Mouse (Mus musculus): Measurements from ENCODE around the gene Vps13d. TPM values are rescaled to one million over a fixed set of nuclear protein-coding genes. Genes with fewer than 3 reads are reported as not detected.
A peak's percentile ranks its signal among the peaks of the same experiment; 100 is the strongest.

Gene Vps13d
- polyA plus RNA-seq, 1 experiment from 2014 or later: 10.1 TPM

- Histone ChIP-seq H3K36me3 (replicated peaks; ENCODE audit: control insufficient read depth, insufficient read depth, low read depth, low read length) (no peaks in the 10 kb centered on the region), H3K9ac (replicated peaks; ENCODE audit: low read length) (no peak overlapping the region), H3K4me1 (ENCODE audit: control insufficient read depth, insufficient read depth, low read length) (0 out of 2 replicates have a peak, but pooled peaks cover 3% of the 10 kb centered on the region), H3K27ac (replicated peaks; ENCODE audit: low read depth, low read length) (no peak overlapping the region), H3K4me3 (ENCODE audit: low read depth, low read length) (no peak overlapping the region), H3K27me3 (ENCODE audit: control insufficient read depth, insufficient read depth, low read length) (no peaks in the 10 kb centered on the region), H3K9me3 (replicated peaks; ENCODE audit: control insufficient read depth, low read length) (no peaks in the 10 kb centered on the region), H3K4me2 (ENCODE audit: low read depth, low read length) (no peak overlapping the region)
- ATAC-seq (replicated peaks; ENCODE audit: insufficient number of reproducible peaks, low FRiP score, low TSS enrichment, low read depth): no peak
- DNase-seq (ENCODE audit: low spot score): no peak
- 55% methylated on average over 3 of the region's 3 CpGs for whole genome bisulfite sequencing
Observed at GRCm38 (mm10) chr4:144950327-144950711, 244.5 kb downstream of the Vps13d start.

DNA sequence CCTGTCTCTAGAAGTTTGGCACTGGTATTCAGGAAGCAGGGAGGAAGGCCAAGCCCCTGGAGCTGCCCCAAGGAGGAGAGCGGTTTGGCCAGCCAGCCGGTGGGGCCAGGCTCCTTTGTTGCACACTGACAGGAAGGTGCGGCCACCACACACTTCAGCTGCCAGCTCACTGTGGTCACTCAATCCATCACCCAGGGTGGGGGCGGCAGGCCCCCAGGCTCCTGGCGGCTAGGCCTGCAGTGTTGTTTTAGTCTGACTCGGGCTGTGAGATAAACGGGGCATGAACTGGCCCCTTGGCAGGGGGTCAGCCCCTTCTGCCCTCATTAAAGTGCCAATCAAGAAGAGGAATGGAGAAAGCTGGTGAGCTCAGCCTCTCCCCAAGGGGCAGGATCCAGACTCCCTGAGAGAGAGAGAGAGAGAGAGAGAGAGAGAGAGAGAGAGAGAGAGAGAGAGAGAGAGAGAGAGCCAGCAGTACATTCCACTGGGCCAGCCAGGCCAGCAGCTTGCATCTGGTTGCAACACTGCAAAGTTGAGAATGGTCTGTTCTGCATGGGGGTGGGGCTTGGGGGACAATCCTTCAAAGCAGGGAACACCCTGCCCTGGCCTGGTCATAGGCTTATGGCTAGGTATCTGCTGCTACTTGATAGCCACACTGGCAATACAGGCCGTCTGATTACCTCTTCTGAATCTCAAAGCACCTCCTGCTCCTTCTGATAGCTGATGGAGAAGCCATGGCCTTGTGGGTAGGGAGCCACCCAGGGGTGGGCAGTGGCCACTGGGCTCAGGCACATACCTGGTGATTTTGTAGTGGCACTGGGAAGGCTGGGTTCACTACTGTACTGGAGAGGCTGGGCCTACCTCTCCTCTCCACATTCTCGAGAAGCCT, 245.1 kb downstream of the Vps13d start:
- Histone ChIP-seq H3K27me3 (ENCODE audit: control insufficient read depth, insufficient read depth, low read length) (no peaks in the 10 kb centered on the region), H3K27ac (replicated peaks; ENCODE audit: low read depth, low read length) (peak overlapping the region; percentile 56), H3K9ac (replicated peaks; ENCODE audit: low read length) (peak overlapping the region; percentile 44), H3K4me3 (ENCODE audit: low read depth, low read length) (no peak overlapping the region), H3K4me1 (ENCODE audit: control insufficient read depth, insufficient read depth, low read length) (0 out of 2 replicates have a peak, but pooled peaks cover 3% of the 10 kb centered on the region), H3K4me2 (ENCODE audit: low read depth, low read length) (no peak overlapping the region), H3K36me3 (replicated peaks; ENCODE audit: control insufficient read depth, insufficient read depth, low read depth, low read length) (no peaks in the 10 kb centered on the region), H3K9me3 (replicated peaks; ENCODE audit: control insufficient read depth, low read length) (no peaks in the 10 kb centered on the region)
- ATAC-seq (replicated peaks; ENCODE audit: insufficient number of reproducible peaks, low FRiP score, low TSS enrichment, low read depth) (peak; percentile 64), DNase-seq (ENCODE audit: low spot score) (peak; percentile 41)
- 11% methylated on average over 9 of the region's 9 CpGs for WGBS

DNA sequence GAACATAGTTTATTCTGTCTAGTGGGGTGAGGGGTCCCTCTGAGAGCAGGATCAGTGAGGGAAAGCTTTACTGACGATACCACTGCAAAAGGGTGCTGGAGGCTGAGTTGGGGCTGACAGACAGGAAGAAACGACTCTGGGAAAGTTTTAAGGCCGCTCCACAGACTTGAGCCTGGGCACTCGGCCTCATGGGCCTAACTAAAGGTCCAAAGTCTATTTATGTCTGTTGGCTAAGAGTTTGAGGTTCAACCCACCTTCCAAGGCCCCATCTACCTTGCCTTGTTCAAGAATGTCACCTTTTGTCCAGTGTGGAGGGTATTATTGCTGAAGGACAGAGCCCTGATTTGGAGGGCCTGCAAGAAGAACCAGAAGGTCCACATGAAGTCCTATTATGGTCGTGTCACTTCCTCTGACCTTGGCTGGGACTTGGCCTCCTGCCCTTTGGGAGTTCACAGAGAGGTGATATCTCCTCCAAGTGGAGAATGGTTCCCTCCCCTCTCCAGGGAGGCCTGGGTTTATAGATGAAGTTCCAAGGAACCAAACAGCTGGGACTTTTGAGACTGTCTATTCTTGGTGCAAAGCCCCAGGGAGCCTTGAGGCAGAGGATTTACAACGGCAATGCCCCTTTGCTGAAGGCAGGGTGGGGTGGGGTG, 246.9 kb downstream of the Vps13d start:
- no peak for ATAC-seq (replicated peaks; ENCODE audit: insufficient number of reproducible peaks, low FRiP score, low TSS enrichment, low read depth)
- no peak for DNase-seq (ENCODE audit: low spot score)

GRCm38 (mm10) chr4:144943273-144943672, 251.5 kb downstream of the Vps13d start:
- H3K4me1 ChIP-seq (ENCODE audit: control insufficient read depth, insufficient read depth, low read length): no peaks in the 10 kb centered on the region
- no peak overlapping the region for H3K4me2 ChIP-seq (ENCODE audit: low read depth, low read length)
- no peak overlapping the region for H3K4me3 ChIP-seq (ENCODE audit: low read depth, low read length)
- ATAC-seq (replicated peaks; ENCODE audit: insufficient number of reproducible peaks, low FRiP score, low TSS enrichment, low read depth) (no peak), DNase-seq (ENCODE audit: low spot score) (no peak)
- 82% methylated on average over 5 of the region's 5 CpGs for WGBS
- no peak overlapping the region for H3K9ac ChIP-seq (replicated peaks; ENCODE audit: low read length)
- no peaks in the 10 kb centered on the region for H3K9me3 ChIP-seq (replicated peaks; ENCODE audit: control insufficient read depth, low read length)
- H3K27me3 ChIP-seq (ENCODE audit: control insufficient read depth, insufficient read depth, low read length): no peaks in the 10 kb centered on the region
- no peak overlapping the region for H3K27ac ChIP-seq (replicated peaks; ENCODE audit: low read depth, low read length)
- no peaks in the 10 kb centered on the region for H3K36me3 ChIP-seq (replicated peaks; ENCODE audit: control insufficient read depth, insufficient read depth, low read depth, low read length)

More for the DNA sequence above, 246.9 kb downstream of the Vps13d start:
- no peak overlapping the region for H3K9ac ChIP-seq (replicated peaks; ENCODE audit: low read length)
- H3K4me2 ChIP-seq (ENCODE audit: low read depth, low read length): no peak overlapping the region
- H3K9me3 ChIP-seq (replicated peaks; ENCODE audit: control insufficient read depth, low read length): no peaks in the 10 kb centered on the region
- H3K4me1 ChIP-seq (ENCODE audit: control insufficient read depth, insufficient read depth, low read length): 0 out of 2 replicates have a peak, but pooled peaks cover 3% of the 10 kb centered on the region
- H3K4me3 ChIP-seq (ENCODE audit: low read depth, low read length): no peak overlapping the region
- H3K27me3 ChIP-seq (ENCODE audit: control insufficient read depth, insufficient read depth, low read length): no peaks in the 10 kb centered on the region
- no peak overlapping the region for H3K27ac ChIP-seq (replicated peaks; ENCODE audit: low read depth, low read length)
- 74% methylated on average over 6 of the region's 6 CpGs for WGBS
- no peaks in the 10 kb centered on the region for H3K36me3 ChIP-seq (replicated peaks; ENCODE audit: control insufficient read depth, insufficient read depth, low read depth, low read length)

DNA sequence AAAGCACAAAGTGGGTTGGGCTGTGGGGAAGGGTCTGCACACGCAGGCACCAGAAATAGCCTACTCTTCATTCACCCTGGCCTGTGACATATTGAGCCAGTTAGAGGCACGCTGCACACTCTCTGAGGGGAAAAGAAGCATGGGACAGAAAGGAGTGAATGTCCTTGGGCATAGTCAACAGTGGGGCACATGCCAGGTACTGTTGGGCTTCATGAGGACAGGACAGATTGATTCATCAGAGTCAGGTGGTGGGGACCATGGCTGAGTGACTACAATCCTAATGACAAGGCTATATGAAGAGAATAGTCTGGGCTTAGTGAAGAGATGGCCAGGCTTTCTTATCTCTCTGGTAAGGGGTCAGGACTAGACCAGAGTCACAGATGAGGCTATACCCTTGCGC, 252.4 kb downstream of the Vps13d start:
- DNase-seq (ENCODE audit: low spot score): no peak
- ATAC-seq (replicated peaks; ENCODE audit: insufficient number of reproducible peaks, low FRiP score, low TSS enrichment, low read depth): no peak
- WGBS: 98% methylated on average over 3 of the region's 3 CpGs
- no peak overlapping the region for H3K4me2 ChIP-seq (ENCODE audit: low read depth, low read length)
- H3K4me1 ChIP-seq (ENCODE audit: control insufficient read depth, insufficient read depth, low read length): no peaks in the 10 kb centered on the region
- H3K9ac ChIP-seq (replicated peaks; ENCODE audit: low read length): no peak overlapping the region
- H3K36me3 ChIP-seq (replicated peaks; ENCODE audit: control insufficient read depth, insufficient read depth, low read depth, low read length): no peaks in the 10 kb centered on the region
- no peak overlapping the region for H3K27ac ChIP-seq (replicated peaks; ENCODE audit: low read depth, low read length)
- H3K4me3 ChIP-seq (ENCODE audit: low read depth, low read length): no peak overlapping the region
- H3K27me3 ChIP-seq (ENCODE audit: control insufficient read depth, insufficient read depth, low read length): no peaks in the 10 kb centered on the region
- no peaks in the 10 kb centered on the region for H3K9me3 ChIP-seq (replicated peaks; ENCODE audit: control insufficient read depth, low read length)

DNA sequence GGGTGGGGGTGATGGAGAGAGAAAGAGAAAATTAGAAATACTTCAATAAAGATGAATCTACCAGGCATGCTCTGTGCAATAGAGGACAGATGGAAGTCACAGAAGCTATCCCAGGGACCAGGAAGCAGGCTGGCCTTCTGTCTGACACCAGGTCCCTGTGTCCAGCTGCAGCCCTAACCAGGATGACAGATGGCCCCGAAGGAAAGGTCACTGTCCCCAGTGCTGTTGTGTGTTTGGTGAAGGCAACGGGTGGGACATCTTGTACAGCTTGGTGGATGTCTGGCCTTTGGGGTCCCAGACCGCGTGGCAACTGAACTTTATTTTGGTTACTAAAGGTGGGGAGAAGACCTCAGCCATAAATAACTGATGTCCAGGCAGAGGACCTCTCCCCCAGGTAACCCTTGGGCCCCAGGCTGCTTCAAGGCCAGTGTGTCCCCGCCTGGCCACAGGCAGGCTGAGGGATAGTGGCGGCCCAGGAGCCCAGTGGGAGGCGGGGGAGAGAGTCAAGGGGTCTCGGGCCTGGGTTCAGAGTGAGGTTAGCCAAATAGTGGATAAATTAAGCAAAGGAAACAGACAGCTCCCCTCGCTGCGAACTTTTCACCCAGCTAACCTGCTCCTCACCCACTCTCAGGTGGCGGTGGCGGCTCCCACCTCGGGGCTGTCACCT, 253.9 kb downstream of the Vps13d start:
- DNase-seq (ENCODE audit: low spot score) (no peak), ATAC-seq (replicated peaks; ENCODE audit: insufficient number of reproducible peaks, low FRiP score, low TSS enrichment, low read depth) (no peak)
- Histone ChIP-seq H3K4me3 (ENCODE audit: low read depth, low read length) (no peak overlapping the region), H3K9me3 (replicated peaks; ENCODE audit: control insufficient read depth, low read length) (no peaks in the 10 kb centered on the region), H3K36me3 (replicated peaks; ENCODE audit: control insufficient read depth, insufficient read depth, low read depth, low read length) (no peaks in the 10 kb centered on the region), H3K27me3 (ENCODE audit: control insufficient read depth, insufficient read depth, low read length) (no peaks in the 10 kb centered on the region), H3K4me1 (ENCODE audit: control insufficient read depth, insufficient read depth, low read length) (no peaks in the 10 kb centered on the region), H3K4me2 (ENCODE audit: low read depth, low read length) (no peak overlapping the region), H3K27ac (replicated peaks; ENCODE audit: low read depth, low read length) (no peak overlapping the region), H3K9ac (replicated peaks; ENCODE audit: low read length) (no peak overlapping the region)
- WGBS: 57% methylated on average over 13 of the region's 13 CpGs

DNA sequence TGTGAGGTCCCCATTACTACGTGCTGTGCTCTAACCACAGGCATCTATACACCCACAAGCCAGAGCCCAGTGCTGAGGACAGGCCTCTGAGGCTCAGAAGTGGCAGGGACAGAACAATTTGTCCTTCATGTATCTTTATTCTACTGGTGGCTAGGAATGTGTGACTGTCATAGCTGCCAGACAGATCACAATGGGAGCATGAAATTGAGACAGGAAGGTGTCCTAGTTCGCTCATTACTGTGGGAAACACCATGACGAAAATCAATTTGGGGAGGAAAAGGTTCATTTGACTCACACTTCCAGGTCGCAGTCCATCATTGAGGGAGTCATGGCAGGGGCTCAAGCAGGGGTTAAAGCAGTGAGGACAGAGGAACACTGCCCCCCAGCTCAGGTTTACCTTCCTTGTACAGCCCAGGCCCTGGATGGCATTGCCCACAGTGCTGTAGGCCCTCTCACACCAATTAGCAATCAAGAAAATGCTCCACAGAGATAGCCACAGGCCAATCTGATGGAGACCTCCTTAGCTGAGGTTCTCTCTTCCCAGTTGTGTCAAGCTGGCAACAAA, 254.9 kb downstream of the Vps13d start:
- no peaks in the 10 kb centered on the region for H3K9me3 ChIP-seq (replicated peaks; ENCODE audit: control insufficient read depth, low read length)
- no peak overlapping the region for H3K4me3 ChIP-seq (ENCODE audit: low read depth, low read length)
- H3K36me3 ChIP-seq (replicated peaks; ENCODE audit: control insufficient read depth, insufficient read depth, low read depth, low read length): no peaks in the 10 kb centered on the region
- no peaks in the 10 kb centered on the region for H3K27me3 ChIP-seq (ENCODE audit: control insufficient read depth, insufficient read depth, low read length)
- 71% methylated on average over 4 of the region's 4 CpGs for WGBS
- DNase-seq (ENCODE audit: low spot score) (no peak), ATAC-seq (replicated peaks; ENCODE audit: insufficient number of reproducible peaks, low FRiP score, low TSS enrichment, low read depth) (no peak; the same call in 1 of the 2 replicates)
- no peak overlapping the region for H3K27ac ChIP-seq (replicated peaks; ENCODE audit: low read depth, low read length)
- no peaks in the 10 kb centered on the region for H3K4me1 ChIP-seq (ENCODE audit: control insufficient read depth, insufficient read depth, low read length)
- H3K9ac ChIP-seq (replicated peaks; ENCODE audit: low read length): no peak overlapping the region
- no peak overlapping the region for H3K4me2 ChIP-seq (ENCODE audit: low read depth, low read length)

Data from embryonic facial prominence, embryonic 11.5 days (tissue).